Mouse (Mus musculus) spleen, adult 2 months (tissue): ENCODE measurements around the gene Brat1.

ENCODE experiments used
- CTCF ChIP-seq: fragments of 200-500 bp; IDR thresholded peaks from 2 replicates; pipeline ENCODE4 v1.5.1; 2011; ENCODE audit warnings: mild to moderate bottlenecking, inconsistent platforms; ENCODE audit not compliant: insufficient read depth, insufficient read length, insufficient replicate concordance; ENCODE audit errors: extremely low read depth
- POLR2A ChIP-seq: fragments of 200-500 bp; IDR thresholded peaks from 2 replicates; pipeline ENCODE4 v1.6.1; 2011; ENCODE audit warnings: low read depth, low read length, inconsistent platforms

DNA sequence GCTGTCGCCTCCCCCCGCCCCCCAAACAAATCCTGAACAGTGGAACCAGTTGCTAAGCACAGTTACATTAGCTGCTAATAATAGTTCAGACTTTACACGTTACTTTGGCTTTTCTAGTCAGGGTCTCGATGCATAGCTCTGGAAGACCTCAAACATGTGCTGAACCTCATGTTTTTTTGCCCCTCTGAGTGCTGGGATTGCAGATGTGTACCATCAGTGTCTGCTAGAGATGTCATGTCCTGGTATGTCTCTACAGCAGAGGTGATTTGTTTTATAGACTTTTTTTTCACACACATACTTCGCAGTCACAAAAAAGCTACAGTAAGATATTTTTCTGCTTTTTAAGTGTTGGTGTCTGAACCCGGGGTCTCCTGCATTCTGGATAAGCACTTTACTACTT is 32.7 kb upstream of the Brat1 start:
- no peak for TF ChIP-seq CTCF
- no peak for TF ChIP-seq POLR2A
